ENCODE assay signal across 8 mouse cellular contexts in the genomic region with DNA sequence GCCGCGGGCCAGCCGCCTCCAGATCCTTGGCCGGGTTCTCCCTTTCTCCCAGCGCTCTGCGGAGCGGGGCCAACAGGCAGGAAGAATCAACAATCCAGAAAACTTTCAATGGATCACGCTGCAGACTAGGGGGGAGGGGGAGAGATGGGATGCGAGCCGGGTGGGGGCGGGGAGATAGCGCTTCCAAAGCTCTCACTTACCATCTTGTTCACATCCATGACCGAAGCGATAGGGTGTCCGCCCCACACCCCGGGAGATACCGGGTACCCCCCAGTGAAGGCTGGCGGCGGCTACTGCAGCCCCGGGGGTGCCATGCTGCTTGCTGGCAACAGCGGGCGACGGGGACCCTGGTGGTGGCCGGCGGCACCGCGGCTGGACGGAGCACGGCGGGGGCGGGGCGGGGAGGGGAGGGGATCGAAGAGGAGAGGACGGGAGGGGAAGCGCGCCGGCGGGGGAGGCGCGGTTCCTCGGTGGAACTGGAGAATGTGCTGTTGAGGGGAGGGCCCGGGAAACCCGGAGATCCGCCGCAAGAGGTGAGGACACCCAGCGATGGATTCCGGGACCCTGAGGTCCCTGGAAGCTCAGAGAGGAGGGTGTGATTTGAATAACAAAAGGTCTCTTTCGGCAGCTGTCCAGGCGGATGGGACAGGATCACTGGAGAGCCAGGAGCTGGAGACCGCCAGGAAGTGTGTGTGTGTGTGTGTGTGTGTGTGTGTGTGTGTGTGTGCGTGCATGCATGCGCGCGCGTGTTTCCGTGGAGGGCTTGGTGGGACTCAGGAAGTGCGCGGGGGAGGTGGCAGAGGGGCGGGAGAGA. TPM values are rescaled to one million over a fixed set of nuclear protein-coding genes. Genes with fewer than 3 reads are reported as not detected.
DNase-seq lines count a peak whose midpoint lies in the region; ATAC-seq and TF ChIP-seq lines count a peak whose summit lies in the region.

No protein-coding gene starts in this region.

- peak; percentile 71 for ATAC-seq in embryonic facial prominence, embryonic 11.5 days (replicated peaks; ENCODE audit: insufficient number of reproducible peaks, low FRiP score, low TSS enrichment, low read depth)
- peak; percentile 82 for ATAC-seq in limb, embryonic 13.5 days (ENCODE audit: low FRiP score, low read depth)
- peak; percentile 88 for ATAC-seq in midbrain, embryonic 13.5 days

- H3K4me1 ChIP-seq in embryonic facial prominence, embryonic 11.5 days (ENCODE audit: control insufficient read depth, insufficient read depth, low read length) = peaks cover 4% of the 10 kb centered on the region; the same call in 1 of the 2 replicates
- H3K4me1 ChIP-seq in limb, embryonic 13.5 days = peaks cover 28% of the 10 kb centered on the region
- peaks cover 37% of the 10 kb centered on the region for H3K4me1 ChIP-seq in midbrain, embryonic 13.5 days (replicated peaks)
- H3K4me1 ChIP-seq in small intestine, adult 2 months (ENCODE audit: control insufficient read depth, insufficient read depth, insufficient read length, low read length) = peaks cover 7% of the 10 kb centered on the region

- H3K4me3 ChIP-seq in embryonic facial prominence, embryonic 11.5 days (ENCODE audit: low read depth, low read length) = peak overlapping the region; percentile 49
- H3K4me3 ChIP-seq in limb, embryonic 13.5 days = peak overlapping the region; percentile 70
- H3K4me3 ChIP-seq in midbrain, embryonic 13.5 days (replicated peaks) = peak overlapping the region; percentile 67
- peak overlapping the region; percentile 80 for H3K4me3 ChIP-seq in small intestine, adult 2 months (ENCODE audit: low read depth, low read length)

- peak; percentile 29; the same call in 1 of the 2 replicates for TF ChIP-seq CTCF in small intestine, adult 2 months (IDR thresholded peaks at IDR 0.05; ENCODE audit: extremely low read depth, insufficient read length, insufficient replicate concordance, low read depth, low read length)

- TF ChIP-seq POLR2A in small intestine, adult 2 months (IDR thresholded peaks at IDR 0.05; ENCODE audit: low read depth, low read length) = no peak

- H3K27ac ChIP-seq in embryonic facial prominence, embryonic 11.5 days (replicated peaks; ENCODE audit: low read depth, low read length) = peak overlapping the region; percentile 52
- peak overlapping the region; percentile 81 for H3K27ac ChIP-seq in limb, embryonic 13.5 days
- peak overlapping the region; percentile 95 for H3K27ac ChIP-seq in midbrain, embryonic 13.5 days
- no peak overlapping the region for H3K27ac ChIP-seq in small intestine, adult 2 months (ENCODE audit: insufficient read depth, low read depth, low read length)

- H3K9ac ChIP-seq in embryonic facial prominence, embryonic 11.5 days (replicated peaks; ENCODE audit: low read length) = peak overlapping the region; percentile 71
- peak overlapping the region; percentile 80 for H3K9ac ChIP-seq in limb, embryonic 13.5 days
- H3K9ac ChIP-seq in midbrain, embryonic 13.5 days (replicated peaks) = peak overlapping the region; percentile 74

- H3K36me3 ChIP-seq in embryonic facial prominence, embryonic 11.5 days (replicated peaks; ENCODE audit: control insufficient read depth, insufficient read depth, low read depth, low read length) = no peaks in the 10 kb centered on the region
- peaks cover 9% of the 10 kb centered on the region; the same call in 1 of the 2 replicates for H3K36me3 ChIP-seq in limb, embryonic 13.5 days
- no peaks in the 10 kb centered on the region for H3K36me3 ChIP-seq in midbrain, embryonic 13.5 days
- H3K36me3 ChIP-seq in small intestine, adult 2 months (ENCODE audit: control insufficient read depth, insufficient read depth, low read length) = no peaks in the 10 kb centered on the region

- WGBS in embryonic facial prominence, embryonic 11.5 days = under 1% methylated on average over 48 of the region's 59 CpGs
- WGBS in limb, embryonic 13.5 days = under 1% methylated on average over 47 of the region's 59 CpGs
- under 1% methylated on average over 47 of the region's 59 CpGs for WGBS in midbrain, embryonic 13.5 days
- WGBS in small intestine, adult 2 months = 1% methylated on average over 52 of the region's 59 CpGs

- peak overlapping the region; percentile 83 for H3K4me2 ChIP-seq in embryonic facial prominence, embryonic 11.5 days (ENCODE audit: low read depth, low read length)
- H3K4me2 ChIP-seq in limb, embryonic 13.5 days (replicated peaks) = peak overlapping the region; percentile 92
- peak overlapping the region; percentile 77 for H3K4me2 ChIP-seq in midbrain, embryonic 13.5 days (replicated peaks)

- peak; percentile 62 for DNase-seq in layer of hippocampus, adult 11-12 months (ENCODE audit: low spot score)
- no peak for DNase-seq in layer of hippocampus, adult 9-10 months (ENCODE audit: low spot score)
- DNase-seq in embryonic facial prominence, embryonic 11.5 days (ENCODE audit: low spot score) = peak; percentile 80
- peak; percentile 84 for DNase-seq in heart, adult 8-10 months (ENCODE audit: low spot score)
- peak; percentile 62 to 67 for DNase-seq in kidney, adult 8-10 months

- no peaks in the 10 kb centered on the region for H3K27me3 ChIP-seq in embryonic facial prominence, embryonic 11.5 days (ENCODE audit: control insufficient read depth, insufficient read depth, low read length)
- no peaks in the 10 kb centered on the region for H3K27me3 ChIP-seq in limb, embryonic 13.5 days
- H3K27me3 ChIP-seq in midbrain, embryonic 13.5 days = no peaks in the 10 kb centered on the region
- H3K27me3 ChIP-seq in small intestine, adult 2 months (ENCODE audit: control insufficient read depth, insufficient read depth, low read length) = peaks cover 24% of the 10 kb centered on the region

- no peaks in the 10 kb centered on the region for H3K9me3 ChIP-seq in embryonic facial prominence, embryonic 11.5 days (replicated peaks; ENCODE audit: control insufficient read depth, low read length)
- no peaks in the 10 kb centered on the region for H3K9me3 ChIP-seq in limb, embryonic 13.5 days
- H3K9me3 ChIP-seq in midbrain, embryonic 13.5 days = no peaks in the 10 kb centered on the region

RNA-seq across cellular contexts. Expression of a gene that starts 55.8 kb away (rescaled TPM):
- polyA plus RNA-seq in embryonic facial prominence, embryonic 11.5 days (2014; fragmentation: Nextera tagmentation; extraction: Ambion mirVana) = 35.3 and 40.2 TPM in 2 replicates
- total RNA-seq in heart, adult 8-10 months (2022) = 10 to 100 TPM; 24.6 to 30.4 (median 27.9) TPM
- polyA plus RNA-seq in limb, embryonic 13.5 days (2015; fragmentation: Nextera tagmentation; extraction: Ambion mirVana) = 41.3 and 48.5 TPM in 2 replicates
- polyA plus RNA-seq in midbrain, embryonic 13.5 days (2015; fragmentation: Nextera tagmentation; extraction: Ambion mirVana) = 38.9 and 40.9 TPM in 2 replicates
- polyA plus RNA-seq in small intestine, adult 2 months (2012; rRNA removed) = 4.7 and 8.0 TPM in 2 replicates
